Mouse (Mus musculus): ENCODE measurements at regions not wholly inside any gene's neighbourhood (a gene's known extent, or its start where the extent isn't known, plus 50 kb on each side); places are given as distances from the start of the nearest gene placed in this dataset.

DNA sequence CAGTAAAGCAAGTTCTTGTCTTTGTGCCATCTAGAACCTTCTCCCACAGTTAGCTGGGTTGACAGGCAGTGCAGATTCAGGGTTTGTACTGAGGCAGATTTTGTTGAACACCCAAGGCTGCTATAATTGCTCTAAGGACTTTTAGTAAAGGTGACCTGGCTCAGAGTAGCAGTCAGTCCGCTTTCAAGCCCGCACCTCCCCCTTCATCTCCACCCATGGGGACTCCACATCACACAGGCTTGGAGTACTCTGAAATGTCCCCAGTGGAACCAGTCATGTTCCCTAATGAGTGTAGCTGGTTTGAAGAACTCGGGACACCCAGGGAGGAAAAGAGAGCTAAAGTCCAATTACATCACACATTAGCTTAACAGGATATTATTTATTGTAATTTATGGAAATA is 194.1 kb downstream of the Cdh26 start:
- TF ChIP-seq CTCF (IDR thresholded peaks at IDR 0.05; ENCODE audit: borderline replicate concordance, insufficient read depth, low read depth, low read length) (no peak), POLR2A (IDR thresholded peaks at IDR 0.05; ENCODE audit: borderline replicate concordance, insufficient read depth, low read length) (no peak)
